Mouse (Mus musculus) bone marrow macrophage, adult 2 months (primary cell): ENCODE measurements around the gene Cavin2.

Experiments
- CTCF ChIP-seq: IDR thresholded peaks from 2 replicates; pipeline ENCODE4 v1.5.1; 2012; ENCODE audit warnings: low read depth, mild to moderate bottlenecking, low read length, moderate library complexity
- POLR2A ChIP-seq: IDR thresholded peaks from 2 replicates; pipeline ENCODE4 v1.6.1; 2012; ENCODE audit warnings: mild to moderate bottlenecking, low read depth, low read length, borderline replicate concordance

DNA sequence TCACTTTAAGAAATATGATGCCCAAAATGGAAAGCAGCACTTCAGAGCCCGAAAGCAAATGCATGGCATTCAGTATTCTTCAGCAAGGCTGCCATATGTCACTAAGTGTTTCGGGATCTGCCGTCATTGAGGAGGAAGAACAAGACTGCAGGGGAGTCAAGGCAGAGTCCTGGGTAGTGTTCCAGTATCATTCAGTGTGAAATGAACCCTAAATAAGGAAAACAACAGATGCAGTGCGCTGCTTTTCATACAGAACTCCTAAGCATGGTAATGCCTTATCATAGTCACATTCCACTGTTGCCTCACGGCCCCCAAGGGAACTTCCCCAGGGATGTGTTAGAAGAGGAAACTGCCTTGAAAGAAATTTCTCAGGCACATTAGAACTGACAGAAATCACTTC, 21.8 kb upstream of the Cavin2 start:
- TF ChIP-seq POLR2A: no peak
- no peak for TF ChIP-seq CTCF
